Mouse (Mus musculus) layer of hippocampus, adult 8-10 months (tissue): ENCODE measurements at regions not wholly inside any gene's neighbourhood (a gene's known extent, or its start where the extent isn't known, plus 50 kb on each side); places are given as distances from the start of the nearest gene placed in this dataset.
A peak's percentile ranks its signal among the peaks of the same experiment; 100 is the strongest.
"Not testable (repeated sequence)": the region's sequence is repeated elsewhere in the genome, so short reads cannot be mapped to it uniquely, and the experiment has no call there.

Source experiments
- DNase-seq, 2 experiments: peaks; one replicate each; pipeline ENCODE4 v3.0.0; 2022; ENCODE audit warnings: low spot score in 2 of 2

- DNase-seq = no peak
Measured at GRCm38 (mm10) chr15:41283199-41283598, 1149.0 kb downstream of the 9330182O14Rik start.

GRCm38 (mm10) chr15:41286809-41287413 lies 1152.7 kb downstream of the 9330182O14Rik start:
- DNase-seq = no peak

GRCm38 (mm10) chr15:41297419-41297818 lies 1163.3 kb downstream of the 9330182O14Rik start:
- DNase-seq = no peak

- DNase-seq = no peak
Measured at GRCm38 (mm10) chr15:41306638-41307037, 1172.5 kb downstream of the 9330182O14Rik start.

- no peak for DNase-seq
Measured at GRCm38 (mm10) chr15:41311728-41312320, 1177.7 kb downstream of the 9330182O14Rik start.

- no peak for DNase-seq
Measured at GRCm38 (mm10) chr15:41314916-41315315, 1180.8 kb downstream of the 9330182O14Rik start.

GRCm38 (mm10) chr15:41325633-41326252 lies 1191.6 kb downstream of the 9330182O14Rik start:
- DNase-seq = peak; percentile 29 to 66

- no peak for DNase-seq
Measured at GRCm38 (mm10) chr15:41329286-41329685, 1195.1 kb downstream of the 9330182O14Rik start.

GRCm38 (mm10) chr15:41330085-41330484 lies 1195.9 kb downstream of the 9330182O14Rik start:
- DNase-seq = no peak

- DNase-seq = no peak
Measured at GRCm38 (mm10) chr15:41332451-41332850, 1198.3 kb downstream of the 9330182O14Rik start.

GRCm38 (mm10) chr15:41333165-41333564 lies 1199.0 kb downstream of the 9330182O14Rik start:
- DNase-seq = no peak

GRCm38 (mm10) chr15:41340621-41341020 lies 1206.5 kb downstream of the 9330182O14Rik start:
- DNase-seq = not testable (repeated sequence)

GRCm38 (mm10) chr15:41345554-41345953 lies 1211.4 kb downstream of the 9330182O14Rik start:
- DNase-seq = no peak

- DNase-seq = no peak
Measured at GRCm38 (mm10) chr15:41347221-41347620, 1213.1 kb downstream of the 9330182O14Rik start.

- no peak for DNase-seq
Measured at GRCm38 (mm10) chr15:41352129-41352528, 1218.0 kb downstream of the 9330182O14Rik start.

- DNase-seq = peak; percentile 9 to 23
Measured at GRCm38 (mm10) chr15:41359276-41359675, 1225.1 kb downstream of the 9330182O14Rik start.

GRCm38 (mm10) chr15:41374669-41375068 lies 1240.5 kb downstream of the 9330182O14Rik start:
- DNase-seq = no peak

- no peak for DNase-seq
Measured at GRCm38 (mm10) chr15:41375906-41376305, 1241.7 kb downstream of the 9330182O14Rik start.

- DNase-seq = no peak
Measured at GRCm38 (mm10) chr15:41379637-41380036, 1245.5 kb downstream of the 9330182O14Rik start.

- DNase-seq = no peak
Measured at GRCm38 (mm10) chr15:41380429-41380828, 1246.3 kb downstream of the 9330182O14Rik start.

- DNase-seq = no peak
Measured at GRCm38 (mm10) chr15:41390699-41391098, 1256.5 kb downstream of the 9330182O14Rik start.
